Mouse (Mus musculus) macrophage (primary cell): ENCODE measurements around the gene Vmn1r49. TPM values are rescaled to one million over a fixed set of nuclear protein-coding genes. Genes with fewer than 3 reads are reported as not detected.
"Not testable (repeated sequence)": the region's sequence is repeated elsewhere in the genome, so short reads cannot be mapped to it uniquely, and the experiment has no call there.

Source experiments
- H3K27ac ChIP-seq: fragments of 350-480 bp; formaldehyde crosslinking; 2 replicates; pipeline ENCODE4 v1.9.0; 2021
- H3K36me3 ChIP-seq: fragments of 350-480 bp; formaldehyde crosslinking; 2 replicates; pipeline ENCODE4 v1.9.0; 2021; ENCODE audit errors: inconsistent target
- H3K4me3 ChIP-seq: fragments of 350-480 bp; formaldehyde crosslinking; 2 replicates; pipeline ENCODE4 v1.9.0; 2021; ENCODE audit errors: inconsistent target
- H3K79me2 ChIP-seq: fragments of 350-480 bp; formaldehyde crosslinking; 2 replicates; pipeline ENCODE4 v1.9.0; 2021; ENCODE audit errors: inconsistent target
- WGBS: methylation state at CpG from one replicate; pipeline ENCODE4 v1.1.7; 2026; ENCODE audit warnings: inconsistent platforms; ENCODE audit not compliant: missing documents; 5-methylcytosine and 5-hydroxymethylcytosine counted together
- polyA plus RNA-seq: library from polyadenylated mRNA; stranded (reverse); fragments of 250-400 nt; gene quantifications from 3 replicates; pipeline ENCODE4 v1.2.4, GENCODE M21; 2018; ENCODE audit warnings: inconsistent platforms
- total RNA-seq, 78 experiments: library from RNA; depleted of rRNA; stranded (reverse); fragments of 250-400 nt; gene quantifications; 1 replicate in 9 of 78; 2 replicates in 24 of 78; 3 replicates in 43 of 78; 4 replicates in 2 of 78; pipeline ENCODE4 v1.2.4; 2018; ENCODE audit warnings: inconsistent platforms in 56 of 78

Vmn1r49 gene
- total RNA-seq (2018; cell fraction: chromatin; rRNA removed) = not detected
- total RNA-seq (2018; cell fraction: cytosol; rRNA removed) = not detected
- not detected for total RNA-seq (2018; cell fraction: nucleus; rRNA removed)
- not detected in 3 replicates for polyA plus RNA-seq

GRCm38 (mm10) chr6:90078406-90078805 is at the start of gene Vmn1r49:
Gene Vmn1r49, minus strand, starts transcription at chr6:90078506.
- H3K79me2 ChIP-seq = no peaks in the 10 kb centered on the region
- no peaks in the 10 kb centered on the region for H3K36me3 ChIP-seq
- no peak within 1 kb of the TSS for H3K4me3 ChIP-seq
- WGBS = 86% methylated on average over 4 of the region's 4 CpGs
- H3K27ac ChIP-seq = no peak within 1 kb of the TSS

DNA sequence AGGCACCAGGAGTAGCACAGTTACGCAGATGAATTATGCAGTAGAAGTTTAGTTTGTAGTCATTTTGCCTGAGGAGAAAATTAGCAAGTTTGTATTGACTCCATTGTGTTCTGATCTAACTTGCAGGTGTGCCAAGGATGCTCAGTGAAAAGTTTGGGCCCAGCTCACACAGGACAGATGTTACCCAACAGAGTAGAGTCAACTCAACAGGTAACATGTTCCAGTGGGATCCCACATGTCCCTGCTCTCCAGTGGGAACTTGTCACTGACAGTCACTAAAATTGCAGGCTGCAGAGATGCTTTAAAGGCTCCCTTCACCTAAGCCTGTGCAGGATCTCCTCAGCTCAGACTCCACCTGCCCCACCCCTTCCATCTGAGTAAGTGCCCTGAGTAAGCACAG is 44.0 kb upstream of the Vmn1r49 start, which contains the start of gene Vmn1r51:
Vmn1r51 (plus strand) TSS at position 301 of the 400 bp plus-strand sequence.
- H3K4me3 ChIP-seq, H3K36me3 ChIP-seq, H3K79me2 ChIP-seq, H3K27ac ChIP-seq: not testable (repeated sequence)
- 85% methylated on average over 1 of the region's 1 CpGs for WGBS

DNA sequence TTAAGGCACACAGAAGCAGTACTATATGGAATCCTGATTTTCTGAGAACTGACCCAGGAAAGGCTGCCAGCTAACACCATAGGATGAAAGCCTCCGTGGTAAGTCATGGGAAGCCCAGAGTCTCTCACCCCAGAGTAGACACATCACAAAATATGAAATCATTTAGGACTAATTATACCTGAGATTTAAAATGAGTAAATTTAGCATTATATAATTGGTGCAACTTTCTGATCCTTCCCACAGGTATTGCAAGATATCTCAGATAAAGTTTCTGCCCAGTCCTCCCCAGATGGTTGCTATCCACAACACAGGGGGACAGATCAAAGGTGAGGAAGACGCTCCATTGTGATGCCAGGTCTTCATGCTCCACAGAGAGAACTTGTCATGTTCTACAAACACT is 22.8 kb upstream of the Vmn1r49 start, which contains the start of gene Vmn1r50:
Vmn1r50 (plus strand) TSS at position 301 of the 400 bp plus-strand sequence.
- Histone ChIP-seq H3K79me2 (no peaks in the 10 kb centered on the region), H3K36me3 (no peaks in the 10 kb centered on the region), H3K27ac (no peak within 1 kb of the TSS), H3K4me3 (no peak within 1 kb of the TSS)
- 53% methylated on average over 2 of the region's 2 CpGs for WGBS

DNA sequence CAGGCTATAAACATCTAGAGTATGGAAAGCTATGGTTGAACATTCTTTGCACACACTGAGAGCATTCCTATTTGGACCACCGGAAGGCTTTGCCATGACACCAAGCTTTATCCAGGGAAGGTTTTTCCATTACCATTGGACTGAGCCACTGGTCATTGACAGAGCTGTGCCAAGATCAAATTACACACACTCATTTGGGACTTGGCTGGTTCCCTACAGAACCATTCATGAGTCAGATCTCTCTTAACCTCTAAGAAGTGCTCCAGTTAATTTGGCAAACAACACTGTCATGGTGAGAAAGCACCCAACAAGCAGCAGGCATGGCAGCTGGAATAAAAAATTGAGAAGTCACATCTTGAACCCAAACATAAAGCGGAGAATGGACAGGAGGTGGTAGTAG is 22.3 kb upstream of the Vmn1r49 start:
- Histone ChIP-seq H3K36me3 (no peaks in the 10 kb centered on the region), H3K79me2 (no peaks in the 10 kb centered on the region), H3K4me3 (no peak overlapping the region), H3K27ac (no peak overlapping the region)
- WGBS = 97% methylated on average over 2 of the region's 2 CpGs

GRCm38 (mm10) chr6:90036741-90037140 is 41.6 kb downstream of the Vmn1r49 start, which contains the start of gene Vmn1r48:
Gene Vmn1r48, minus strand, starts transcription at chr6:90036841.
- H3K79me2 ChIP-seq, H3K27ac ChIP-seq, H3K36me3 ChIP-seq, H3K4me3 ChIP-seq: not testable (repeated sequence)
- no CpG with 5 or more reads among the region's 2 CpGs for WGBS

Other genes with a start within 250 kb of the Vmn1r49 start
- not detected in 3 replicates for gene Vmn1r42, start 202.1 kb downstream of the Vmn1r49 start, polyA plus RNA-seq
- not detected in 3 replicates for gene Vmn1r43, start 202.1 kb downstream of the Vmn1r49 start, polyA plus RNA-seq
- gene Vmn1r44, start 194.8 kb downstream of the Vmn1r49 start, polyA plus RNA-seq = not detected in 3 replicates
- gene Vmn1r45, start 137.9 kb downstream of the Vmn1r49 start, polyA plus RNA-seq = not detected in 3 replicates
- not detected in 3 replicates for gene Vmn1r46, start 109.2 kb downstream of the Vmn1r49 start, polyA plus RNA-seq
- not detected in 3 replicates for gene Vmn1r47, start 62.4 kb downstream of the Vmn1r49 start, polyA plus RNA-seq
- gene Vmn1r48, start 41.7 kb downstream of the Vmn1r49 start, polyA plus RNA-seq = not detected in 3 replicates
- not detected in 3 replicates for gene Vmn1r50, start 22.9 kb upstream of the Vmn1r49 start, polyA plus RNA-seq
- gene Vmn1r51, start 44.1 kb upstream of the Vmn1r49 start, polyA plus RNA-seq = not detected in 3 replicates
- gene Vmn1r52, start 96.3 kb upstream of the Vmn1r49 start, polyA plus RNA-seq = not detected in 3 replicates
- not detected in 3 replicates for gene V1ra8, start 124.3 kb upstream of the Vmn1r49 start, polyA plus RNA-seq
- not detected in 3 replicates for gene Vmn1r53, start 145.9 kb upstream of the Vmn1r49 start, polyA plus RNA-seq
- gene Vmn1r54, start 167.8 kb upstream of the Vmn1r49 start, polyA plus RNA-seq = not detected in 3 replicates
- not detected in 3 replicates for gene BC048671, start 222.7 kb upstream of the Vmn1r49 start, polyA plus RNA-seq
- gene Chst13, start 246.7 kb upstream of the Vmn1r49 start, polyA plus RNA-seq = not detected in 3 replicates